Mouse (Mus musculus) c-Kit-positive CD71-negative TER-119-negative erythroid progenitor cells, embryonic 14.5 days (primary cell): ENCODE data around the gene Brpf1.

Source experiments
- DNase-seq: peaks from one replicate; pipeline ENCODE4 v3.0.0-alpha.2; 2013; ENCODE audit warnings: low read depth

Brpf1 gene

DNA sequence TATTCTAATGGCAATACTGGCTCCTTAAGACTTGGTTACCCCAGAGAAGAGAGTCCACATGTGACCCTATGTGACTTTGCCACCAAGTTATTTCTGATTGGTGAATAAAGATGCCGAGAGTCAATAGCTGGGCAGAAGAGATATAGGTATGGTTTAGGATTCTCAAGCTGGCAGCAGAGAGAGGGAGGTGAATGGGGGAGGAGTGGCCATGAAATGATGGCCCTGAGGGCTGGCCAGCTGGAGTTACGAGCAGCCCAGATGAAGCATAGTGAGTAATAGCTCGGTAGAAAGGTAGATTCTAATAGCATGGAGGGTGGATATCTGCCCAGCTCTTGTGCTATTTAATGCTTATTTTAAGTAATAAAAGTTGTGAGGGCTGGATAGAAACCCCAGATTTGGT is 45.9 kb downstream of the Brpf1 start:
- no peak for DNase-seq

GRCm38 (mm10) chr6:113353696-113354095 is 46.8 kb downstream of the Brpf1 start:
- no peak for DNase-seq

DNA sequence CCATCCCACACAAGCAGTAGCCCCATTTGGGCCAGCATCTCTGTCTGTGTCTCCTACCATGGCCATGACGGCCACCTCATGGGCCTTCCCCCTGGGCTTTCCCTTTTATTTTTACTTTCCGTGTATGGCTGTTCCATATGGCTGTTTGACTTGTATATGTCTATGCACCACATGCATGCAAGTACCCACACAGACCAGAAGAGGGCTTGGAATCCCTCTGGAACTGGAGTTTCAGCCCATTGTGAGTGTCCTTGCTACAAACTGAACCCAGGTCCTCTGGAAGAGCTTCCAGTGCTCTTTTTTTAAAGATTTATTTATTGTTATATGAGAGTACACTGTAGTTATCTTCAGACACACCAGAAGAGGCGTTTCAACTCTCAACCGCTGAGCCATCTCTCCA is 54.5 kb downstream of the Brpf1 start:
- DNase-seq = no peak

DNA sequence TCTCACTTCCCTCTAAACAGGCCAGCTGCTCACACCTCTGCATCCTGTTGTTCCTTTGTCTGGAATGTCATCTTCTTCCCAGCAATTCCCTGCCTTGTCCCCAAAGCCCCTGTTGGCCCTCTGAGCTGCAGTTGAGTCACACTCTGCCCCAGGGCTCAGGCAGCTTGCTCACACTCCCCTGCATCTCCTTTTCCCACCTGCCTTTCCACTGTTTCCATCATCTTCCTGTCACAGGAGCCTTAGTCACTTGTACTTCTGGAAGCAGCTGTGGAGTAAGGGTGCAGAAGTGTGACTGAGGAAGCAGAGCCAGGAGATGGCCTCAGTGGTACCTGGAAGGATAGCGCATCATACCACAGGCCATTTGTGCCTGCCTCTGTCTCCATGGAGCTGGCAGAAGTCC is 55.3 kb downstream of the Brpf1 start:
- DNase-seq = no peak

DNA sequence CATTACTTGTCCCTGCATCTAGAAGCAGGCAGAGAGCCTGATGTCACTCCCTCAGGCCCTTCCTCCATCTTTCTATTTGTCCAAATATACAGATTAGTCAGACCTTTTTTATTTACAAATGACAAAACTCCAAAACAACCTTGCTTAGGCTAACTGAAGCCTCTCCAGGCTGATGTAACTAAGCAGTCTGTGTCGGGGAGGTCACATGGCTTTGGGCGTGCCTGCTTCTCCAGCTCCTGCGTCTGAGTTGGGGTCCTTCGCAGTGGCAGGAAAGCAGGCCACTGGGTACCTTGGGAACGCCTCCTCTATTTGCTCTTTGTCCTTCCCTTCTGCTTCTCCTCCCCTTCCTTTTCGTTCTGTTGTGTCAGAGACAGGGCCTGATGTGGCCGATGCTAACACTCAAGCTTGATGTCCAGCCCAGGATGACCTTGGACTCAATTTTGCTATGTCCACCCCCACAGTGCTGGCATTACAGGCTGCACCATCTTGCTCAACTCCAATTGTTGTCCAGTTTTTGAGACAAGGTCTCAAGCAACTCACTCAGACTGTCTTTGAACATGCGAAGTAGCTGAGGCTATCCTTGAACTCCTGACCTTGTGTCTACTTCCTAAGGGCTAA is 57.7 kb downstream of the Brpf1 start:
- DNase-seq = no peak

GRCm38 (mm10) chr6:113366639-113367038 is 59.7 kb downstream of the Brpf1 start:
- no peak for DNase-seq

DNA sequence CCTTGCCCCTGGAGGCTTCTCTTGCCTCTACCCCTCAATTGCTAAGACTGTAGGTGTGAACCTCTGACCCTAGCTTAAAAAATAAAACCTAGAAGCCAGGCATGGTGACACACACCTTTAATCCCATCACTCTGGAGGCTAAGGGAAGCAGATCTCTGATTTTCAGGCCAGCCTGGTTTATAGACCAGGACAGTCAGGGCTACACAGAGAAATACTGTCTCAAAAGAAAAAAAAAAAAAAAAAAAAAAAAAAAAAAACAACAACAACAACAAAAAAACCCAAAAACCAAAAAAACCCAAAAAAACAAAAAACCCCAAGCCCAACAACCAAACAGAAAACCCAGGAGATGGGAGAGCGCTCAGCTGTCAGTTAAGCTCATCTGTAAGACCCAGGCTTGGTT is 60.6 kb downstream of the Brpf1 start:
- DNase-seq = no peak

DNA sequence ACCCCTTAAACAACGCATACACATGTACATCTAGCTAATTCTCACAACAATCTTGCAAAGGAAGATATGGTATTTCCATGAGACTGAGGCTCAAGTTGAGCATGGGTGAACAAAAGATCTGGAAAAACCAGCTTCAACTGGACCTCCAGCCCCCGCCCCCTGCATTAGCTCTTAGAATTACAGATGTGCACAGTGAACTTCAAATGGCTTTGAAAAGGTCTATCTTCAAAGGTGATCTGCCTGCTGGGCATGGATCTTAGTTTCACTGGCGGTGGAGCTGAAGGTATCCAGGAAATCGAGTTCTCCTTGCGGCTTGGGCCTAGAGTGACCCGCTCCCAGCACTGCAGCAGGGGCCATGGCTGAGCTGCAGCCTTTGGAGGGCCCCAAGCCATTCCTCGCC is 61.2 kb downstream of the Brpf1 start:
- DNase-seq = no peak

DNA sequence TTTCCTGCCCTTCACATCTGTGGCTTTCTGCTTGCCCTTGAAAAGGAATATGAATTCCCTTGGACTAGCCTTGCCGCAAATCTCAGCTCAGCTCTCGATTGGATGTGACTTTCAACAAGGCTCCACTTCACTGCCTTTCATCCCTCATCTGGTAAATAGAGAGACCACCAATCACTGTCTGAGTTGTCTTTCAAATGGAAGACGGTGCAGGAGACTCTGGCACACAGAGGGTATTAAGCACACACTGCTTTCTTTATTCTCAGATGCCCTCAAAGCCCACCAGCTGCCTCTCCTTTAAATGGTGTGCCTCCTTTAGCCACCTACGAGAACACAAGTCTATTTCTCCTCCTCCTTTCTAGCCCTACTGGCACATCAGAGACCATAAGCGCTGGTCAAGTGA is 61.6 kb downstream of the Brpf1 start:
- DNase-seq = no peak

DNA sequence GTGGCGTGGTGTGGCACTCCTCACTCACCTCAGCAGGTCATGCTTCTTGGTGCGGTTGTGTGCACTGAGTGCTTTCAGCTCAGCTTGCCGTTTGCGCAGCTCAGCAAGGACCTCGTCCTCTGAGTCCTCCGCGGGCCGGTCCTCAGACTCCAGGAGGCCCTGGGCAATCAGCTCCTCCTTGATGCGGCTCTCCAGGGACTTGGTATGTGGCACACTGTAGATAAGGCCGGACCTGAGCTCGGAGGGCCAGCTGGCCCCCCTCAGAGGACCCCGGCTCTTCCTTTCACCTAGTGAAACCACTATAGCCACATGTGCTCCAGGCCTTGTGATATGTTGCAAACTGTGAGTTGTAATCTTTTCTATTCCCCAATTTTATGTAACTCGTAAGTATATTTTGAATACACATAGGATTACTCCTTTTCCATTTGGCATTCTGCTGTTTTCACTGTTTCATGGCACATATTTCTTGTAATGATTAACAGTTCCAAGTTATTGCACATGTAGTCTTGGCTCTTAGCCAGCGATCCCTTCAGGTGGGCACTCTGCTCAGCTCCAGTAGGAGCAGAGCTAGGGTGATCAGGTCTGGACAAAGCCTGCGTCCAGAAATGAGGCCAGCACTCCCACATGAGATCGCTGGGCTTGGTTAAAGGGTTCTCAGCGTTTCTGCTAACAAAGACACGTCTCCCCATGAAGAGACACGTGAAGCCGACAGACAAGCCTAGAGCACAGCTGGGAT is 63.4 kb downstream of the Brpf1 start:
- no peak for DNase-seq

DNA sequence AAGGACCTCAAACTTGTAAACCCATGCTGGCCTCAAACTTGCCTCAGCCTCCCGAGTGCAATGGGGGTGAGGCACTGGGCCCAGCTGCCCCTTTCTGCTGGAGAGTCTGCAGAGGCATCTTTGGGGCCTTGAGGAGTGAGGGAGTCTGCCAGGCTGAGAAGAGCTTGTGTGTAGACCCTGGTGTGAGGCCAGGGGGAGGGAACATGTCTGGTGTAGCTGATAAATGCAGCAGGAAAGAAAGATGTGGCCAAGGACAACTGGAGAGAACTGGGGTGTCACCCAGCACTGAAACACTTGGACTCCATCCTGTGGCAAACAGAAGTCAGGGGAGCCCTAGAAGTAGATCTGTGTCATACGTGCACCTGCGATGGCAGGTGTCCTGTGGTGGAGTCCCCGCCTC is 66.6 kb downstream of the Brpf1 start:
- no peak for DNase-seq
